Mouse (Mus musculus) heart, embryonic 15.5 days (tissue): Measurements from ENCODE around the gene Bsph2. TPM values are rescaled to one million over a fixed set of nuclear protein-coding genes. Genes with fewer than 3 reads are reported as not detected.

ENCODE experiments used
- ATAC-seq: fragments of 200-750 bp; cut with Nextera tagmentation; replicated peaks from 2 replicates; pipeline ENCODE4 v1.8.0; 2017; ENCODE audit warnings: low read depth, moderate TSS enrichment; ENCODE audit not compliant: insufficient number of reproducible peaks, insufficient read depth, low FRiP score
- H3K27ac ChIP-seq: fragments of 300-500 bp; sonication (generic); 2 replicates; pipeline ENCODE4 v1.5.1; 2015; ENCODE audit warnings: mild to moderate bottlenecking, inconsistent platforms
- H3K27me3 ChIP-seq: fragments of 300-500 bp; sonication (generic); 2 replicates; pipeline ENCODE4 v1.6.1; 2015; ENCODE audit warnings: inconsistent platforms
- H3K36me3 ChIP-seq: fragments of 300-500 bp; sonication (generic); 2 replicates; pipeline ENCODE4 v1.6.1; 2015; ENCODE audit warnings: mild to moderate bottlenecking, inconsistent platforms
- H3K4me1 ChIP-seq: fragments of 300-500 bp; sonication (generic); replicated peaks from 2 replicates; pipeline ENCODE4 v1.6.1; 2015; ENCODE audit warnings: inconsistent platforms
- H3K4me2 ChIP-seq: fragments of 300-500 bp; sonication (generic); 2 replicates; pipeline ENCODE4 v1.6.1; 2015; ENCODE audit warnings: inconsistent platforms, mild to moderate bottlenecking, moderate library complexity
- H3K4me3 ChIP-seq: fragments of 300-500 bp; sonication (generic); 2 replicates; pipeline ENCODE4 v1.5.1; 2015; ENCODE audit warnings: mild to moderate bottlenecking, inconsistent platforms
- H3K9ac ChIP-seq: fragments of 300-500 bp; sonication (generic); 2 replicates; pipeline ENCODE4 v1.6.1; 2015; ENCODE audit warnings: mild to moderate bottlenecking, inconsistent platforms
- H3K9me3 ChIP-seq: fragments of 300-500 bp; sonication (generic); replicated peaks from 2 replicates; pipeline ENCODE4 v1.6.1; 2016; ENCODE audit warnings: inconsistent platforms
- WGBS: fragments of 180-500 bp; shearing (Covaris S2); methylation state at CpG from one replicate; pipeline ENCODE4 v1.1.7; 2015; ENCODE audit warnings: mixed read lengths; 5-methylcytosine and 5-hydroxymethylcytosine counted together
- polyA plus RNA-seq: library from polyadenylated mRNA; unstranded; fragments of >200 nt; fragmentation: Nextera tagmentation; extraction: Ambion mirVana; gene quantifications from 2 replicates; pipeline ENCODE4 v1.2.1, GENCODE M21; 2015

Gene Bsph2
- not detected in 2 replicates for polyA plus RNA-seq

GRCm38 (mm10) chr7:13570967-13571366 is at the start of gene Bsph2:
Bsph2 (minus strand) TSS chr7:13571067.
- H3K9ac ChIP-seq, result no peak within 1 kb of the TSS
- H3K9me3 ChIP-seq, result no peaks in the 10 kb centered on the region
- no peaks in the 10 kb centered on the region for H3K36me3 ChIP-seq
- H3K27ac ChIP-seq, result no peak within 1 kb of the TSS
- no peak within 1 kb of the TSS for H3K4me3 ChIP-seq
- no peaks in the 10 kb centered on the region for H3K4me1 ChIP-seq
- H3K4me2 ChIP-seq, result no peak within 1 kb of the TSS
- H3K27me3 ChIP-seq, result no peaks in the 10 kb centered on the region
- ATAC-seq, result no peak

GRCm38 (mm10) chr7:13511539-13511938 is 59.3 kb downstream of the Bsph2 start:
- no peak overlapping the region for H3K27ac ChIP-seq
- H3K36me3 ChIP-seq, result no peaks in the 10 kb centered on the region
- no peak overlapping the region for H3K9ac ChIP-seq
- no peak overlapping the region for H3K4me2 ChIP-seq
- no peaks in the 10 kb centered on the region for H3K4me1 ChIP-seq
- H3K4me3 ChIP-seq, result no peak overlapping the region
- no peaks in the 10 kb centered on the region for H3K9me3 ChIP-seq
- no peak for ATAC-seq
- 53% methylated on average over 1 of the region's 1 CpGs for WGBS
- H3K27me3 ChIP-seq, result no peaks in the 10 kb centered on the region

Other genes with a start within 250 kb of the Bsph2 start
- 0.30 and 0.39 TPM in 2 replicates for gene Pla2g4c, start 246.4 kb downstream of the Bsph2 start, polyA plus RNA-seq
- not detected in 2 replicates for gene Cabp5, start 172.9 kb downstream of the Bsph2 start, polyA plus RNA-seq
- gene Bsph1, start 120.2 kb downstream of the Bsph2 start, polyA plus RNA-seq, result not detected in 2 replicates
- not detected in 2 replicates for gene Sult2a5, start 52.9 kb upstream of the Bsph2 start, polyA plus RNA-seq
- not detected in 2 replicates for gene Sult2a2, start 162.4 kb upstream of the Bsph2 start, polyA plus RNA-seq